Mouse (Mus musculus): Measurements from ENCODE around the gene Pum1. TPM values are rescaled to one million over a fixed set of nuclear protein-coding genes. Genes with fewer than 3 reads are reported as not detected.
"Not testable (repeated sequence)": the region's sequence is repeated elsewhere in the genome, so short reads cannot be mapped to it uniquely, and the experiment has no call there.

Gene Pum1
- total RNA-seq, 2 experiments from 2014 or later: 57.7 to 61.6 TPM

- DNase-seq: no peak
- intact Hi-C loops (cut with DNase I): no loop called here
These were observed 4.6 kb downstream of the Pum1 start for GRCm38 (mm10) chr4:130667686-130668085.

DNA sequence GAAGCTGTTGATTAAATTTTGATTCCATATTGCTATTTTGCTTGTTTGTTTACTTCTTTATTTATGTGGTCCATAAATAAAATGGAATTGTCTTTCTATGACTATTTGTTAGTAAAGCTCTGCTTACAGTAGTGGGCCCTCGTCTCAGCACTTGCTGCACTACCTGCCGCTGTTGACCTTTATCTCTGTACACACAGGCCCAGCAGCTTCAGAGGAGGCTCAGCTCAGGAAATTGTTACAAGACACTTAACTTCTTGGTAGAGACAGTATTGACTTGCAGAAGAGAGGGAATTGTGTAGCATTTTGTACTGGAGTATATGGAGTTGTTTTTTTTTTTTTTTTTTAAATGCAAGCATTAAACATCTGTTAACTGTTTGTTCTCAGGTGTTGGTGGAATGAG, 5.4 kb downstream of the Pum1 start:
- DNase-seq: no peak
- intact Hi-C loops (cut with DNase I): no loop called here

GRCm38 (mm10) chr4:130668991-130669390, 5.9 kb downstream of the Pum1 start:
- DNase-seq: peak; percentile 3 to 5
- intact Hi-C loops (cut with DNase I): no loop called here

DNA sequence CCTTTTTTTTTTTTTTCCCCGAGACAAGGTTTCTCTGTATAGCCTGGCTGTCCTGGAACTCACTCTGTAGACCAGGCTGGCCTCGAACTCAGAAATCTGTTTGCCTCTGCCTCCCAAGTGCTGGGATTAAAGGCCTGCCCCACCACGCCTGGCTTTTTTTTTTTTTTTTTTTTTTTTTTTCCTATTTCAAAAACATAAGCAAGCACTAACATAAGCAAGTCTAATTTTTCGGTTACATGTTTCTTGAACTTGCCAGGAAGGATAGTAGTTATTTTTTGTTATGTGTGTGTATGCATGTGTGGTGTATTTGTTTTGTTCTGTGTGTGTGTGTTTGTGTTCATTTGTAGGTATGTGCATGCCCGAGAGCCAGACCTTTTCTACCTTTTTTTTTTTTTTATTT, 6.9 kb downstream of the Pum1 start:
- intact Hi-C loops (cut with DNase I); DNase-seq: not testable (repeated sequence)

DNA sequence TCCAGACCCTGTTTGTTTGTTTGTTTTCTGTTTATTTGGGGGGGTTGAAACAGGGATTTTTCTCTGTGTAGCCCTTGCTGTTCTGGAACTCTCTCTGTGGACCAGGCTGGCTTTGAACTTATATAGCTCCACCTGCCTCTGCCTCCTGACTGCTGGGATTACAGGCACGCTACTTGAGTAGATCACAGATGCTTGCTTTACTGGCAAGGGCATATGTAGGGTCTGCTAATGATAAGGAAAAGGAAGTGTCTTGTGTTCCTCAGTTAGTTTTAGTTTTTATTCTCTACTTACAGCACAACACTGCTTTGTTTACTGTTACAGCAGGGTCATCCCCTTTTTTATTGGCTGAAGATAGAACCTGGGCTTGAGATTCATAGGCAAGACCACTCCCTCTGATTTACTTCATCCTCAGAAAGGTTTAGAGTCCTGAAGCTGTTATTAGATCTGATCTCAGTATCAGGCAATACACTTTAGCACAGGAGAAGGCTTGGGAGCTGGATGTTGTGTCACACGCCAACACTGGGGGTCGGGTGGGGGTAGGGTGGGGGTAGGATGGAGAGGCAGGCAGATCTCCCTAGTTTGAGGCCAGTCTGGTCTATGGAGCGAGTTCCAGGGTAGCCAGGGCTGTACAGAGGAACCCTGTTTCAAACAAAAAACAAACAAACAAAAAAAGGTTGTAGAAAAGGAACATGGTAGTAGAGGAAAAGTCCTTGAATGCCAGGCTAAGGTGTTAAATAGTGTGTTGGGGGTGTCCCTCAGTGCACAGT, 8.1 kb downstream of the Pum1 start:
- intact Hi-C loops (cut with DNase I): no loop called here
- DNase-seq: no peak

DNA sequence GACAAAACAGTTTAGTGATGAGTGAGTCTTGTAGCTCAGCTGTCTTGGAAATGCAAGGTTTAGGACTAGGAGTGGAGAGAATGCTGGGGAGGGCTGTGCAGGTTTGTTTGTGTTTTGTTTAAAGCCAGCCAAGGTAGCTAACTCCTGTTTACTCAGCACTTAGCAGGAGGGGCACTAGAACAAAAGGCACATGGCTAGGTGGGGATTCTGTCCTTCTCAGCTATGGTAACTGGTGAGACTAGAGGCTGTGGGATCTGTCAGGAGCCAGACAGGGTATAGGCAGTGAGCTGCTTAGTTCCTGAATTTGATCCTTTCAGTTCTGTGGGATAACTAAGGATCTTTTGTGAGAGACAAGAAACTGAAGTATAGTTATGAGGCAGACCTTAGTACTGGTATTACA, 9.0 kb downstream of the Pum1 start:
- DNase-seq: no peak
- intact Hi-C loops (cut with DNase I): no loop called here

DNA sequence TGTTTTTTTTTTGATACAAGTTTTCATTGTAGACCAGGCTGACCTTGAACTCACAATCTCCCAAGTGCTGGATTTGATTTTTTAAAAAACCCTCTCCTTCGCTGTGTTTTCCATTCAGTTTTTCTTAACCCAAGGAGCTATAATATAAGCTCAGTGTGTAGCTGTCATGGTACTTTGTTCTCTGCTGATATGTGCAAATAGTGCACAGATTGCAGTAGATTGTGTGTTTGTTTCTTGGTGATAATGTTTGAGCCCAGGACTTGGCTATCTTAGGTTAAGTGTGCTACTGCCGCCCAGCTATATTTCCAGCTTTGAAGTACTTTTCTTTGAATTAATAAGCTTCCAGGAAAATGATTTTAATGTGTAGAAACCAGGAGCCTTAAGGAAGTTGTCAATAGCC, 13.6 kb downstream of the Pum1 start:
- intact Hi-C loops (cut with DNase I): no loop called here
- DNase-seq: no peak

DNA sequence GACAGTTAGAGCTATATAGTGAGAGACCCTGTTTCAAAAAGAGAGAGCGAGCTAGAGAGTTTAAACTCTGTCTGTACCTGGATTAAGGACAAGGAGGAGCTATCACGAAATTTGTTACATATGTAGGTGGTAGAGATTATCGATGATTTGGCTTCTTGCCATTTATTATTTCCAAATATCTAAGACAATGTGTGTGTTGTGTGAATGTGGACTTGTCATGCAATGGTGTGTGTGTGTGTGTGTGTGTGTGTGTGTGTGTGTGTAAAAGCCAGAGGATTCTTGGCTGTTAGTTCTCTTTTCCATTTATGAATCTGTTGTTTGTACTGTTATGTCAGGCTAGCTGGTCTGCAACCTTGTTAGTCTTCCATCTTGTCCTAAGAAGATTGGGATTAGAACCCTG, 15.0 kb downstream of the Pum1 start:
- intact Hi-C loops (cut with DNase I): no loop called here
- DNase-seq: no peak

DNA sequence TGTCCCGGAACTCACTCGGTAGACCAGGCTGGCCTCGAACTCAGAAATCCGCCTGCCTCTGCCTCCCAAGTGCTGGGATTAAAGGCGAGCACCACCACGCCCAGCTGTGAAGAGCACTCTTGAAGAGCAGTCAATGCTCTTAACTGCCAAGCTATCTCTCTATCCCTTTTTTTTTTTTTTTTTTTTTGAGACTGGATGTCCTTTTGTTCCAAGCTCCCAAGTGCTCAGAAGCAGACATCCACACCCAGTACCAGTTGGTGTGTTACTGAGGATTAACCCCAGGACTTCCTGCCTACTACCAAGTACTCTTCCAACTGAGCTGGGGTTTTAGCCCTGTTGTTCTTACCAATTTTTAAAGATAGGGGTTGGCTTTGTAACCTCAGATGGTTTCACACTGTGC, 17.6 kb downstream of the Pum1 start:
- no peak for DNase-seq
- intact Hi-C loops (cut with DNase I): no loop called here

DNA sequence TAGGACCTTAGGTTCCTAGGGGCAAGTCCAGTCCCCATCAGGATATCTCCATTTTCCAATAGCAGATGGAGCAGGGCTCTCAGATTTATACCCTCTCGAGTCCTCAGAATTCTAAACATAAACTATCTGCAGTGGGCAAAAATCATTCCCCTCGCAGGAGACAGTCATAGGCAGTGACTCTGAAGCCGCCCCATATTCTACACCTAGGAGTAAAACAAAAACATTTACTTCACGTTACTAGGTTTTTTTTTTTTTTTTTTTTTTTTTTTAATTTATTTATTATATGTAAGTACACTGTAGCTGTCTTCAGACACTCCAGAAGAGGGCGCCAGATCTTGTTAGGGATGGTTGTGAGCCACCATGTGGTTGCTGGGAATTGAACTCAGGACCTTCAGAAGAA, 19.9 kb downstream of the Pum1 start:
- DNase-seq; intact Hi-C loops (cut with DNase I): not testable (repeated sequence)

DNA sequence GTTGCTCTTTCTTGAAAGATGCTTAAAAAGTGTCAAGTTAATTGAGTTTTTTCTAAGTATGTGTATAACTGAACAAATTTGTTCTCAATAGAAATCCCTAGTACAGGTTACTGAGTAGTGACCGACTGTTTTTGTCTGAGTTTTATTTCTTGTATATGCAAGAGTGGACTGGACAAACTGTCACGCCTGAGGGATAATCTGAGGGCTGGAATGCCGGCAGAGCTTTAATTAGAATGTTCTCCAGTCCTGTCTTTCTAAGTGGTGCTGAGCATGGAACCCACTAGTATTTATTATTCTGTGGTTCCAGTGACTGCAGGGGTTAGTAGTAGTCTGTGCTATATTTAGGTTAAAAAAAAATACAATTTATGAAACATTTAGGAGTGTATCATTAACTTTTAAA, 30.8 kb downstream of the Pum1 start:
- intact Hi-C loops (cut with DNase I): no loop called here
- DNase-seq: no peak

GRCm38 (mm10) chr4:130694982-130695381, 31.9 kb downstream of the Pum1 start:
- intact Hi-C loops (cut with DNase I): no loop called here
- DNase-seq: no peak

- no peak for DNase-seq
- intact Hi-C loops (cut with DNase I): no loop called here
These were observed 37.9 kb downstream of the Pum1 start for GRCm38 (mm10) chr4:130701061-130701460.

GRCm38 (mm10) chr4:130702835-130703535, 39.9 kb downstream of the Pum1 start:
- intact Hi-C loops (cut with DNase I): no loop called here
- DNase-seq: no peak

GRCm38 (mm10) chr4:130703601-130704000, 40.5 kb downstream of the Pum1 start:
- DNase-seq: no peak
- intact Hi-C loops (cut with DNase I): no loop called here

DNA sequence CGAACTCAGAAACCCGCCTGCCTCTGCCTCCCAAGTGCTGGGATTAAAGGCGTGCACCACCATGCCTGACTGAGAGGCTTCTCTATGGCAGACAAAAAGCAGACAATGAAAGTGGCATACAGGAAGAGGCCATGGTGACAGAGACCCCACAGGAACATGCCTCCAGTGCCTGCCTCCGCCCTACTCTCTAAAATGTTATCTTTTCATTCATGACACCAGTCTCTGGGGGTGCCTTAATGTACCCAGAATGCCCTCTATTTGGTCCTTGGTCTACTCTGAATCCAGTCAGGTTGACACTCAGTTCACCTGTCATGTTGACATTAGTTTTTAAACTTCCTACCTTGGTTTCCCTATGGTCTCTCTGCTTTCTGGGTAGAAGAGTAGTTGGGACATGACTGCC, 41.5 kb downstream of the Pum1 start:
- DNase-seq: no peak
- intact Hi-C loops (cut with DNase I): no loop called here

DNA sequence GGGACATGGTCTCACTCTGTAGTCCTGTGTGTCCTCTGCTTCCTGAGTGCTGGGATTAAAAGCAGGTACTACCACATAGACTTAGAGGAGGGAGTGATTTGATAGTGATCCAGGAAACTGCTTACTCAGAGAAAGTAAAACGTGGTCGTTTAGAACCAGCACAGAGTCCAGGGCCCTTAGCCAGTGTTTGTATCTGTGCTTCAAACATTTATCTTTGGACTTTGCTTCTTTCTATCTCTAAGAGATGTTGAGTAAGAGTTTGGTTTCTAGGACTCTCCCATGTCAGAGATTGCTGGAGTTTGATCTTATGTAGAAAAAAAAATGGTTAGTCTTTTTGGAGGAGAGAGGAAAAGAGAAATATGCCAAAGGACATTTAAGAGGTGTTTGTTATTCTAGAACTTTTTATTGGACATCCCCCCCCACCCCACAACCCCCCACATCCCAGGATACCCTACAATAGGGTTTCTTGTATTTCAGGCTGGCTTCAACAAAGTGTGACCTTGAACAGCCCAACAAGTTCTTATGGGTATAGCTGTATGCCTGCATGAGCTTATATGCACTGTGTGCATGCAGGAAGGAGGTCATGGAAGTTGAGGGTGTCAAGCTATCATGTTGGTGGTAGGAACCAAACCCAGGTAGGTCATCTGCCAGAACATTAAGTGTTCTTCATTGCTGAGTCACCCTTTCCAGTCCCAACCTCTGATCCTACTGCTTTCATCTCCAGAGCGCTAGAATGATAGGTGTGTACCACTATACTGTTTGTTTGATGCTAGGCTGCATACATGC, 43.3 kb downstream of the Pum1 start:
- intact Hi-C loops (cut with DNase I): no loop called here
- DNase-seq: no peak

GRCm38 (mm10) chr4:130711353-130711848, 48.3 kb downstream of the Pum1 start:
- intact Hi-C loops (cut with DNase I): no loop called here
- DNase-seq: no peak

GRCm38 (mm10) chr4:130712341-130712740, 49.2 kb downstream of the Pum1 start:
- no peak for DNase-seq
- intact Hi-C loops (cut with DNase I): no loop called here

GRCm38 (mm10) chr4:130713430-130713829, 50.3 kb downstream of the Pum1 start:
- no peak for DNase-seq
- intact Hi-C loops (cut with DNase I): no loop called here

DNA sequence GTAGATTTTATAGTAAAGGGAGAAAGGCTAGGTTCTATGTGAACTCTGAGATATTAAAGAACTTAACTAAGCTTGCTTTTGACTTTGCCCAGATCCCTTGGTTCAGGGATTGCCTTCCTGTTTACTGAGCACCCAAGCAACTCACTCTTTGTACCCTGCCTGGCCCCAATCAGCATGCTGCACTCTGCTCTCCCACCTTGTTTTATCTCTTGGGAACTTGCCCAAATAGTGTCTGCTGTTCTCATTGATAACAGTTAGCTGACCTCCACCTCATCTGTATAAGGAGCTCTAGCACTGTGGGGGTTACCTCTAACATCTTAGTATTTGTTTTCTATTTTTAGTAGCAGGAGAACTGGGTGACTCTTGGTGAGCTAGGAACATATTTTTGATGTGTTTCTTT, 52.0 kb downstream of the Pum1 start:
- intact Hi-C loops (cut with DNase I): loop anchor here (2.0 kb wide), 1 partner anchor 16 kb away; no protein-coding TSS in a partner anchor
- peak in 1 of 2 experiments; percentile 21 for DNase-seq

All from heart, postnatal 14 days (tissue).